Mouse (Mus musculus) embryonic stem cell, embryonic (primary cell): ENCODE measurements around the gene Gm37240.

ENCODE experiments used
- CTCF ChIA-PET, 4 experiments: fragments of 300-600 bp in 2 of 4; fragments of 350-600 bp in 2 of 4; sonication (Branson Sonifier 250); formaldehyde crosslinking; loops; one replicate each; lab custom pipeline; 2022; ENCODE audit warnings: inconsistent platforms in 2 of 4; lab: Charles Lee
- POLR2A ChIA-PET, 4 experiments: fragments of 300-600 bp in 2 of 4; fragments of 350-600 bp in 2 of 4; sonication (Branson Sonifier 250); formaldehyde crosslinking; loops; one replicate each; lab custom pipeline; 2022; ENCODE audit warnings: antibody characterized with exemption in 4 of 4, inconsistent platforms in 1 of 4; lab: Charles Lee

Gene Gm37240

DNA sequence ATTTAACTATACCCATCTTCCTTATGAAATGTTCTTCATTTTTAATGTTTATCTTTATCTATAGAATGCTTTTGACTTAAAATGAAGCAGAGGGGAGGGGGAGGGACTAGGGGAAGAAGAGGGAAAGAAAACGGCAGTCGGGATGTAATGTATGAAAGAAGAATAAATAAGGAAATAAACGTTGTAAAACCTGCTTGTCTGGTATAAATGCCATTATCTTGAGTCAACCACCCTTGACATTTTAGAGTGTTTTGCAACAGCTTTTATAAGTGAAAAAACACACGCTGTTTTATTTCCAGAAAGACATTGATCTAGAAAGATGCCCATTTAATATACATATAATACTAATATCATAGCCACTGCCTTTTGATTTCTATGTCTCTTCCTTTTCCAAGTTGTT, 469.7 kb downstream of the Gm37240 start:
- CTCF ChIA-PET, result no interaction called here
- POLR2A ChIA-PET, result no interaction called here

DNA sequence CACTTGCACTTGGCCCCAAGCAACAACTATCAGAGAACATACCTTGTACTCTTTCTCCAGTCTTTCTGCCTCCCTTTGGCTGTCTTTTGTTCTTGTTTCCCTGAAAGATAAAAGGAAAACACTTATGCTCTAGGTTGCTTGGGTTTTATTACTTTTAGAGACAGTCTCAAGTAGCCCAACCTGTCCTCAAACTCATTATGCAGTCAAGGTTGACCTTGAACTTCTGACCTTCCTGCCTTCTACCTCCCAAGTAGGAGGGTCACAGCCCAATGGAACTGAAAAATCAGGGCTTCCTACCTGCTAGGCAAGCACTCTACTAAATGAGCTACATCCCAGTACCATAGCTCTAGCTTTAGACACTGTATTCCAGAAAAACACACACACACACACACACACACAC, 488.5 kb downstream of the Gm37240 start:
- POLR2A ChIA-PET, result no interaction called here
- CTCF ChIA-PET, result no interaction called here

DNA sequence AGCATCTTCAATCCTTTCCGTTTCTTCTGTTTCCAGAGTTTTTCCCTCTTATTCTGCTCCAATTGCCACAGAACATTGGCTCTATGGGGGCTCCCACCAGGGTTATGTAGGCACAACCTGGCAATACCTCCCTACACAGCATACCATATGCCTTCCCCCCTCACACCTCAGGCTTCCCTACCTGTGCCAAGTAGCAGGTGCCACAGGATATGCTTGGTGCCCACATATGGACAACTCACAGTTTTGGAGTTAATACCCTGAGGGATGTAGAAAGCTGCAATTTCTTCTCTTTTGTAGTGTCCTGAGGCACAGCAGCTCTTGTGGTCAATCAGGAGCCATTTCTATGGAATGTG, 488.9 kb downstream of the Gm37240 start:
- CTCF ChIA-PET, result no interaction called here
- POLR2A ChIA-PET, result no interaction called here

DNA sequence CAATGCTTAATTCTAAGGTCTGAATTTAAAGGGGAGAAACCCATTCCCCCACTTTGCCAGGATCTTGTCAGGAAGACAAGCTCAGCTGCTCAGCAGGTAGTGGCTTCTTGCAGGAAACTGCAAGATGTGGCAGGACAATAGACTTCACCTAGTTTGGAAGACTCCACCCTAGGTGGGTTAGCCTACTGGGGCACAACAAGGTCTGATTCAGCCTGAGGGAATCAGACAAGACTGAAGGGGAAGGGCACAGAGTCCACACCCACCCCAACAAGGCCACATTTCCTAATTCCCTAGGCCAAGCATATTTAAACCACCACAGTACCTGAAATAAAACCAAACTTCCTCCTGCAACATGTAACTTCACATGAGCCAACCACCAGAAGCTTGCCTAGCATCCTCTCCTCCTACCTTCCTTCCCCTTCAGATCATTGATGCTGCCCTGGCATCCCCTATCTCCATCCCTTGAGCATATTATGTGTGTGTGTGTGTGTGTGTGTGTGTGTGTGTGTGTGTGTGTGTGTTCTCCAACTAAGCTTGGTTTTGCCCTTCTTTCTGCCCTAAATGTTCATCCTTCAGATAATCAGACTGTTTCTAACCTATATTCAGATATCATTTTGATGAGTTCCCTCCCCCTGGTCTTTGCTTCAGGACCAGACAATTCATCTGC, 489.4 kb downstream of the Gm37240 start:
- ChIA-PET POLR2A (interaction anchor here in 1 of 4 experiments (1.0 kb wide), 1 partner anchor 45 kb away, joined by 3 read pairs; no protein-coding TSS in a partner anchor), CTCF (no interaction called here)

DNA sequence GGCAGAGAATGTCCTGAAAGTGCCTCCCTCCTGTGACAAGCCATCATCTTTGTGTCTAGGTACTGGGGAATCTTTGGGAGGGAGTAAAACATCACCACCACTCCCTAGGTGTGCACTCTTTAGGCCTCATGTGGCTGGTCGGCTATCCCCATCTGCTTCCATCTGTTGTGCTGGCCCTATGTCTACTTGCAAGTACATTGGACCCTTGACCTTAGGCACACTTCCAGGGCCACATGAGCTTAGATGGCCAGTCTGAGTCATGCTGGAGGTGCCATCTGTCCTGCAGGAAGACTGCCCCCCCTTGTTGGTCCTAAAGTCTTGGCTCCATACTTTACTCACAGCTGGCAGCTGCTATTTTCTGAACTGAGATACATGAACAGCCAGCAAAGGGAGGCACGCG, 493.9 kb downstream of the Gm37240 start:
- POLR2A ChIA-PET, result no interaction called here
- CTCF ChIA-PET, result no interaction called here

DNA sequence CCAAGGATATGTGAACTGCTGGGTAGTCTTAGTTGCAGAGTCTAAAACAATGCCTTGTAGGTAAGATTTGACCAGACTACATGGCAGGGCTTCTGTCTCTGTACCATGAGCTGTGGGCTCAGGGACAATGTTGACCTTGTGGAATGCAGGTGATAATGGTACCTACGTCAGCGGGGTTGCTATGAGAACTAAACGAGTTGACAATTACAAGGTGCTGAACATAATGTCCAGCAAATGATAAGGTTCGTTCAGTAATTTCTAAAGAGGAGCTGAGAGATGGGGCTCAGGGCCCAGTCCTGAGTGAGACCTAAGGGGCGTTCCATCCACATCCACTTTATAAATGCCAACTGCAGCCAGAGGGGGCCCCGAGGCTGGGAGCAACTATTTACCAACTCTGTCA, 495.6 kb downstream of the Gm37240 start:
- ChIA-PET CTCF (no interaction called here), POLR2A (interaction anchor here in 1 of 4 experiments (0.6 kb wide), 1 partner anchor 57 kb away, joined by 3 read pairs; no protein-coding TSS in a partner anchor)

DNA sequence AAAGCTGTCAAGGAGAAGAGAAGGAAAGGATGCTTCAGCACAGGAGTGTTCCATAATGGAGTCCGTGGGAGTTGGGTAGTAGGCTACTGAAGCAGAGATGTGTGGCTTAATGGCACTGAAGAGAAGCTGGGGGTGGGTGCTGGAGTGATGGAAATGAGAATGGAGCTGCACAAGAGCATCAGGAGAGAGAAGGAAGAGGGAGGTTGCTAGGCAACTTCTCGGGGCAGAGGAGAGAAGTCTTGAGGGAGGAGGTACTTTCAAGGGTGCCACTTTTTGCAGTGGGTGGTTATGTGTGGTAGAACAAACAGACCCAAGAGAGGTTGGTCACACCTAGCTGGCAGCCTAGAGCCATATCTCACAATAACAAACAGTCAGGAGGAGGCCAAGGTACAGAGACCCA, 496.2 kb downstream of the Gm37240 start:
- ChIA-PET CTCF (no interaction called here), POLR2A (no interaction called here)

DNA sequence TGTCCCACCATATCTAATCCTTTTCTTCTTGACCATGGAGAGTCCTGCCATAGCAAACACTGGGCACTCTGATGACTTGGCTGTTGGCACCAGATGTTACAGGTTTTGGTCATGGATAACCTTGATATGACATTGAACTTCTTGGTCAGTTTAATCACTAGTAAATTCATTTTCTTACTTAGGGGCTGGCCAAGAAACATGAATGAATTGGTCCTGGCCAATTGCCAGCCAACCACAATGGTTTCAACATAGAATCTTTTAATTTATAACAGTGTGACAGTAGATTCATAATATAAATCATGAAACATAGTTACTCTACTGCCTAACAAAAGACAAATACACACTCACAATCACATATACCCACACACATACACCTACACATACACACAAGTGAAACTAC, 501.9 kb downstream of the Gm37240 start:
- ChIA-PET POLR2A (no interaction called here), CTCF (no interaction called here)

DNA sequence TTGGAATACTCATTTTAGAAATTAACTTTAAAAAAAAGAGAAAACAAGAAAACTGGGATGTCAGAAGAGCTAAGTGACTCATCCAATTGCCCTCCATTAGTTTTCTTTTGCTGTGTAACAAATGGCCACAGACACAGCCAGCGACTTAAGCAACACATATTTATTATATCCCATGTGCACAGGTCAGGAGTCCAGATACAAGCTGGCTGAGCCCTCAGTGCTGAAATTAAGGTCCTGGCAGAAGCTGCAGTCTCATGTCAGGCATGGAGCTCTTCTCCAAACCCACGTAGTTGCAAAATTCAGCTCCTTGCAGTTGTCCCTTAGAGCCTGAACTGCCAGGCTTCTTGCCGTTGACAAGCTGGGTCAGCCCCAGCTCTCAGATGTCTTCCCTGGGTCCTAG, 504.0 kb downstream of the Gm37240 start:
- ChIA-PET POLR2A (interaction anchor here in 2 of 4 experiments (0.5 to 0.6 kb wide), 2 partner anchors 27 to 813 kb away, joined by 3 read pairs; no protein-coding TSS in a partner anchor), CTCF (interaction anchor here in 1 of 4 experiments (0.6 kb wide), 1 partner anchor 13 kb away, joined by 7 read pairs; no protein-coding TSS in a partner anchor)

DNA sequence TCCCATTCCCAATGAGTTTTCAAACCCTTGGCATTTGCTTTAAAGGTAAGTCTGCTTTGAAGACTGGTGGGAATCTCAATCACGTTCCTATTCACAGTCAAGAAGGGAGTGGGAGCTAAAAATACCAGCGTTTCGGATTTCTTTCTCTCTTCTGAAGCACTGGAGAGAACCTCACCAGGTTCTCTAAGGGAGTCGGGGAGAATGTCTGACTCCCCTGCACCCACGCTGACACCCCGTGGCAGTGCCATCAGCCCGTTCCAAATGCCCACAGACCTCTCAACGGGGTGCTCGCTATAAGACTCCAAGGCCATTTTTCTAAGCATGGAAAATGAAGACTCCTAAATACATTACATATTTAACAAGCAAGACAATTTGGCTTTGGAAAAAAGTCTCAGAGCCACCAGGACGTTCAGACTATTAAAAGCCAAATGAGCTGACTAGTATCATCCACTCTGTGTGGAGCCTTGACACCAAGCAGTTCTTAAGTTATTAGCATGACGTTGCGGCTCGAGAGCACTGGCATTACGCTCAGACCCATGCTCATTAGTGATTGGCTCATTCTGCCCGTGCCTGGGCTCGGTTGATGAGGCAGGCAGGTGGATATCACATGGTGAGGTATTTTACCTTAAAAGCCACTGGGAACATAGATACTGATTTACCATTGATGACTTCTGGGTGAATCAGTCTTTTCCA, 508.5 kb downstream of the Gm37240 start:
- POLR2A ChIA-PET, result no interaction called here
- CTCF ChIA-PET, result no interaction called here

DNA sequence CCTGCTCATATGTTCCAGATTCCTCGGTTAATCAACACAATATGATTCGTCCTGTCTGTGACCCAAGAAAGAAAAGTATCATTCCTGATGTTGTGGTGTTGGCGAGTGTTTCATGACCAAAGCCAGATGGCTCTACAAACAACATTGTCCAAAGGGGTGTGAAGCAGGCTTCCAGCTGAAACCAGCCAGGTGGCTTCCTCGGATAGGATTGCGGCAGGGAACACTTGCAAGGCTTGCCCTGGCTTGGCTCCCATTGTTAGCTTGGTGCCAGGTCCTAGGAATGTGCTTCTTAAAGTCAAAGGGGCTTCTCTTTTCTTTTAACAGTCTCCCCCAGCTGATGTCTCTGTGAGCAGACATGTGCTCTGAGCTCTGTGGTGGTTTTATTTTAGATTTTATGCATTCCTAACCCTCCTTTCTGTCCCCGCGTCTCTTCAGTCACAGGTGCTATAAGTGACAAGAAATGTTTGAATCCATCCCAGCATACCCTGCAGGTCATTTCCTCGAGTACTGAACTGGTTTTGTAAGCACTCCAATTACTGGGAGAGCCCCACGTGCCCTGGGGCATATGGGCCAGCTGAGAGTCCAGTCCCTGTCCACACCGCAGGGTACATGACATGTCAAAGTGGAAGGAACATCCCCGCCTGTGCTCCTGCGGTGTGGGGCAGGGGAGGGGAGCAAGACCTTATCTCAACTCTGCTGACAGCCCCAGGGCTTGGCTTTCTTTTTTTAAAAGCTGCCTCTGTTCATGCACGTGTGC, 509.2 kb downstream of the Gm37240 start:
- ChIA-PET POLR2A (no interaction called here), CTCF (interaction anchor here in 1 of 4 experiments (0.6 kb wide), 1 partner anchor 713 kb away, joined by 3 read pairs; no protein-coding TSS in a partner anchor)

DNA sequence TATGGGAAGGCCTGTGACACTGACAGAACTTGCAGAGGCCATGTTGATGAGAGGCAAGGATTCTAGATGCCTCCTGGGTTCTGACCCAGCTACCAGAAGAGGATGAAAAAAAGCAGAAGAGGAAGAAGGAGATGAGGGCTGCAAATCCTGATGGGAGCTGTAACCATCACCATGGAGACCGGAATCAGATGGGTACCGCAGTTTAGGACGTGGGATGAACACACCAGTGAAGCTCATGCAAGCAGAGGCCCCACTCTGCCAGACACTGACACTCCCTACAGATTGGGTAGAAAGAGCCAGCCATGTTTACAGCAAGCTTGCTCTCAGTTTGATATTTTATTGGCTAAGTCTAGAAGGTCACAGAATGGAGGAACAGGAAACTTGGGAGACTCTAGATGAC, 509.8 kb downstream of the Gm37240 start:
- ChIA-PET CTCF (no interaction called here), POLR2A (no interaction called here)

DNA sequence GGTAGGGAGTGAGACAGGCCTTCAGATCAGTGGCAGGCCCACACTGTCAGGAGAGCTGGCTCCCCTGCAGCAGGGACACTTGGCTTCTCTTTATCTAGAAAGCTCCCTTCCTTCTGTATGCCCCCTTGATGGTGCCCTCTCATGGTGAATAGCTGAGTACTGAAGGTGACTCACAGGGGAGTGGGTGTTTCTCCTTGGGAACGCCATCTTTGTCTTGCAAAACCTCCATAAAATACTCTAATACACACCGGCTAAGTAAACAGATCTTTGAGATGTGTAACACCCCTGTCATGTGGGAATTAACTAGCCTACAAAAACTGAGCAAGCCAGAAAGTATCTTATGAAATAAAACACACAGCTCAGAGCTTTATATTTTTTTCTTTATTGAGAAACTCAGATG, 510.8 kb downstream of the Gm37240 start:
- CTCF ChIA-PET, result no interaction called here
- POLR2A ChIA-PET, result no interaction called here

DNA sequence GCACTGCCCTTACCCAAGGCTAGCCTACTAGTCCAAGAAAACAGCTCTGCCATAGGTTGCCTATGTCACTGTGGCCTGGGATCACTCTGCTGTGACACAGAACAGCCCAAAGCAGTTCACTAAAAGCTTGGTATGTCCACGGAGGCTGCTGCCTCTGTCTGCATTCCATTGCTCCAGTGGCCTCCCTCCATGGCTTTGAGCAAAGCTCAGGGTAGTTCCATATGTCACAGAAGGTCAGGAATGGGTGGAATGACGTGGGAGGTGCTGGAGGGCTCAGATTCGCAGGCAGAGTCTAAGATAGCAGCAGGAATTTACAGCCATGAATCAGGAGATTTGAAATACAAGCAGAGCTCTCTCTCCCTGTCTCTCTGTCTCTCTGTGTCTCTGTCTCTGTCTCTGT, 514.3 kb downstream of the Gm37240 start:
- CTCF ChIA-PET, result interaction anchor here in 1 of 4 experiments (0.5 kb wide), 1 partner anchor 17 kb away, joined by 3 read pairs; no protein-coding TSS in a partner anchor
- POLR2A ChIA-PET, result no interaction called here

DNA sequence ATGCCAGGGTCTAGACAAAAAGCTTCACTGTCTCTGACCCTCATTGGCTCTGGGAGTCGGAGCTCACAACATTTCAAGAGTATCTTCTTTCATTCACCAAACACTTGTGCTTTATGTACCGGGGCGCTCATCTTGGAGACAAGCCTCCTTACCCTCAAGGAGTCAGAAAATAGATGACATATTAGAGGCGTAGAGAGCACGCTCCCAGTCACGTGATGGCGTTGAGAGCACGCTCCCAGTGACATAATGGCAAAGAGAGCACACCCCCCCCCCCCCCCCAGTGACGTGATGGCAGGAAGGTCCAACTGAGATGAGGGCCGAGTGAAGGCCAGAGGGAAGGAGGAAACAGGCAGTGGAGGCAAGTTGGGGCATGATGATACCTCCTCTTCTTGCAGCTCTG, 517.5 kb downstream of the Gm37240 start:
- POLR2A ChIA-PET, result interaction anchor here in 2 of 4 experiments (0.8 to 1.0 kb wide), 3 partner anchors 8 to 277 kb away, joined by 3 to 8 read pairs (median 5); no protein-coding TSS in a partner anchor
- CTCF ChIA-PET, result interaction anchor here in 1 of 4 experiments (0.6 kb wide), 2 partner anchors 13 to 107 kb away, joined by 3 to 7 read pairs; no protein-coding TSS in a partner anchor

DNA sequence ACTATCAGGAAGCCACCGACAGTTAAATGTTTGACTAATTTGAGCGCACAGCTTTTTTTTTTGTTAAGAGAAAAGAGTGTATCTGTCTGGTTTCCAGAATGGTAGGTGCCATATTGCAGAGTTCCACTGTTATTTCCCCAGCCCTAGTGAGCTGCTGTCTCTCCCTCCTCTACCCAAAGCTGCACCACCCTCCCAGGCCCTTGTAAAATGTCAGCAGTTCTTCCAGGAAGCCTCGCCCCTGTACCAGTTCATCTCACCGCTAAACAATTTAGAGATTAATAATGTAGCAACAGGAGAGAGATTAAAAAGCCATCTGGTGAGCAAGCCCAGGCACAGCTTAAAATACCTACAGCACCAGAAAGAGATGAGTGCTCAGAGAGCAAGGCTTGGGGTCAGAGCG, 518.2 kb downstream of the Gm37240 start:
- CTCF ChIA-PET, result no interaction called here
- POLR2A ChIA-PET, result interaction anchor here in 2 of 4 experiments (0.8 to 1.0 kb wide), 3 partner anchors 8 to 278 kb away, joined by 3 to 8 read pairs (median 5); no protein-coding TSS in a partner anchor

DNA sequence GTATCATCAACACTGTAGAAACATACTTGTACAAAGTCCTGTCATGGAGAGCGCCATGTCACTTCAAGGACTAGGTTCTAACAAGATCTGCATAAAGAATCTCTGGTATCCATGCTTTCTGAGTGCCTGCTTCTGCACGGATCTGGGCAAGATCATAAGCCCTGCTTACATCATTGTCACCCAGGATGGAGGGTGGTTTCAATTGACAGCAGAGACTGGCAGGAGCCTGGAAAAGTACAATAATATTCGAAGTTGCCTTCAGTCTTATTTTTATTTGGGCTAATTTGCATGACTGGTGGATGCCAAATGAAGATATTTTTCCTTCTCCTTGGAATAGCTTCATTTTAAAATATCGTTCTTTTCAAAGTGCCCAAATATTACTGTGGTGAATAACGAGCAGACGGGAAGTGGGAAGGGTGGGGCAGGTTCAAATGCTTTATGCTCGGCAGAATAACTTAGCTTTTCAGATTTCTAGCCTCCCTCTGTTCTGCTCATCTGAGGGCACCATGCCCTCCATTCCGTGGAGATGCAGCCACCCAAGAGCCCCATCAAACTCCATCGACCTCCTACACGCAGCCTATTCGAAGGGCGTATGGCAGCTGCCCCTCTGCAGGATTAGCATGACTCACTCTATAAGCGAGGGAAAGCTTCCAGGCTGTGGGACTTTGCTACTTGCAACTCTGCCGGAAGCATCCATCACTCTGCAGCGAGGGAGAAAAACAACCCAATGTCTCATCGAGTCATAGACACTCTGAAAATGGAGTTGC, 518.8 kb downstream of the Gm37240 start:
- ChIA-PET POLR2A (interaction anchor here in 1 of 4 experiments (0.9 kb wide), 1 partner anchor 278 kb away, joined by 3 read pairs; no protein-coding TSS in a partner anchor), CTCF (no interaction called here)

DNA sequence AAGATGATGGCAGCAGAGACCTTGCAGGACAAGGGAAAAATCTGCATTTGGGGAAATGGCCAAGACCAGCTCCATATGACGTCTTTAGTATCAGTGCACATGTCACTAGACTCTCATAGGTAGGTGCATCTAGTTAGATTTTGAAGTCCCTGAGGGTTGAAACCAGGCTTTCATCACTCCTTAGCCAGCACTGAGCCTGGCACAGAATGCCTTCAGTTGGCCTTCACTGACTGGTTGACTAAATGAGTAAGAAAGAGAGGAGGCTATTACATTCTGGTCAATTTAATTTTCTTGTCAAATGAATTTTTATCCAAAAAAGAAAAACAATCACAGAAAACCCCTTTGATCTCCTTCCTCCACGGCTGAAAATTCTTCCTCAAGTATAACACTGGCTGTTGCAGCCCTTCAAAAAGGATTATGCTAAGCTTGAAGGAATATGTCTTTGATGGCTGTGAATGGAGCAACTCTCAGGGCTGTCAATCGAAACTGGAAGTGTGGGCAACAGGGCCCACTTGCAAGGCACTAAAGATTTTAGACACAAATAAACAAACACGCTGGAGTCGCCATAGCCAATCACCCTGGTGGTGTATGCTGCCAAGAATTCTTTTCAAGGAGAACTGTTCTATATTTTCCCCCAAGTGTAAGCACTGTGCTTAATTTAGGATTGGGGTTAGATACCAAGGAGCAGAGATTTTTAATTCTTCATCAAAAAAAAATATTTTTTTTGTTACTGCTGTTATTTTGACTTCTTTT, 522.6 kb downstream of the Gm37240 start:
- ChIA-PET POLR2A (no interaction called here), CTCF (no interaction called here)
